Mouse (Mus musculus) cerebellum, adult 2 months (tissue): Measurements from ENCODE around the gene Parp11.

Experiments
- CTCF ChIP-seq: fragments of 200-500 bp; IDR thresholded peaks from 2 replicates; pipeline ENCODE4 v1.5.1; 2011; ENCODE audit warnings: low read depth, mild to moderate bottlenecking, control low read depth, low read length, moderate library complexity, borderline replicate concordance; ENCODE audit not compliant: insufficient read depth
- POLR2A ChIP-seq: fragments of 200-500 bp; IDR thresholded peaks from 2 replicates; pipeline ENCODE4 v1.6.1; 2011; ENCODE audit warnings: low read length, control low read depth, borderline replicate concordance; ENCODE audit not compliant: insufficient read depth

- TF ChIP-seq CTCF (no peak), POLR2A (no peak)
Observed at GRCm38 (mm10) chr6:127454344-127454707, 7.7 kb downstream of the Parp11 start.
